Mouse (Mus musculus): ENCODE data around the gene Grik1. TPM values are rescaled to one million over a fixed set of nuclear protein-coding genes. Genes with fewer than 3 reads are reported as not detected.
A peak's percentile ranks its signal among the peaks of the same experiment; 100 is the strongest.

Gene Grik1
- polyA plus RNA-seq, 1 experiment from 2014 or later = 1.9 TPM

DNA sequence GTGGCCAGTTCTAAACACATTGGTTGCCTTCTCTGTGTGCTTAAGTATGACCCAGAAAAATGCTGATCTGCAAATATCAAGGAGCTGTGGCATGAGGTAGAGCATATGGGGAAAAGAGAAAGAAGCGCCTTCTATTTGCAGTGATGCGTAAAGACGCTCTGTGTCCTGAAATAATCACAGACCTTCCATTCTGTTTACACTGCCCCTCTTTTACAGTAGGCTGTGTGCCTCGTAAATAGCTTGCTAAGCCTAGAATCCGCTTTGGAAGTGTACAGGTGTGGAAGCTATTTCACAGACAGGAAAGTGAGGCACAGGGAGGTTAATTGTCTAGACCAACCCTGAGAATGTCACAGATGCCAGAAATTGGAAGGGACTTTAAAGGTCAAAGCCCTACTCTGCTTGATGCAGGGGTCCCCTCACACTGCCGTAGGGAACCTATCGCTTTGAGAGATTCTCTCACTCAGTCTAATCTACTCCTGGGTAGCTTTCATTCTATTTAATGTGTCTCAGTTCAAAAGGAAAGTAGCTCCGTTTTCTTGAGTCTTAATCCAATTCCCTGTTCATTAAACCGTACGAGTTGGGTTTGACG is 251.5 kb downstream of the Grik1 start:
- Histone ChIP-seq H3K9me3 (no peaks in the 10 kb centered on the region), H3K27ac (no peak overlapping the region), H3K27me3 (no peaks in the 10 kb centered on the region), H3K4me3 (no peak overlapping the region), H3K9ac (no peak overlapping the region), H3K36me3 (no peaks in the 10 kb centered on the region), H3K4me2 (replicated peaks) (no peak overlapping the region), H3K4me1 (peaks cover 11% of the 10 kb centered on the region)
- 44% methylated on average over 11 of the region's 11 CpGs for WGBS
- ATAC-seq (ENCODE audit: low FRiP score, low read depth) = no peak

GRCm38 (mm10) chr16:87988805-87989204 is 301.3 kb downstream of the Grik1 start:
- Histone ChIP-seq H3K36me3 (no peaks in the 10 kb centered on the region), H3K4me1 (no peaks in the 10 kb centered on the region), H3K4me3 (no peak overlapping the region), H3K9ac (no peak overlapping the region), H3K4me2 (replicated peaks) (no peak overlapping the region), H3K27ac (no peak overlapping the region), H3K9me3 (no peaks in the 10 kb centered on the region), H3K27me3 (no peaks in the 10 kb centered on the region)
- no peak for ATAC-seq (ENCODE audit: low FRiP score, low read depth)
- 66% methylated on average over 2 of the region's 2 CpGs for WGBS

- Histone ChIP-seq H3K9ac (no peak overlapping the region), H3K4me1 (no peaks in the 10 kb centered on the region), H3K4me2 (replicated peaks) (no peak overlapping the region), H3K27ac (no peak overlapping the region), H3K27me3 (no peaks in the 10 kb centered on the region), H3K36me3 (no peaks in the 10 kb centered on the region), H3K4me3 (no peak overlapping the region), H3K9me3 (no peaks in the 10 kb centered on the region)
- ATAC-seq (ENCODE audit: low FRiP score, low read depth) = no peak
Measured at GRCm38 (mm10) chr16:87984201-87984870, 305.7 kb downstream of the Grik1 start.

DNA sequence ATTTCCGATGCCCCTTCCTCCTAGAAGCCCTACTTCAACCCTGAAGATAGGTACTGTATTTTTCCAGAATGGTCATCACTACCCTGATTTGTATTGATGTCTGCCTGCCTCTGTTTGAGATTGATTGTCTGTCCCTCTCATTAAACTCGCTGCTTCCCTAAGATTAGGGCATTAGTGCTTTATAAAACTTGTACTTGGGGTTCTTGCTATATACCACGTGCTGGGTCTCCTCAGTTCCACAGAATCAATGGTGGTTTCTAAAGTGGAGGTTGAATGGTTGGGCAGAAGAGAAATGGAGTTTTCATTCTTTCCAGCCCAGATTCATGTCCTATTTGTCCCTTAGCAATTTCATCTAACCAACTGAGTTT is 316.0 kb downstream of the Grik1 start:
- H3K4me3 ChIP-seq = no peak overlapping the region
- no peaks in the 10 kb centered on the region for H3K9me3 ChIP-seq
- no peak overlapping the region for H3K9ac ChIP-seq
- H3K27ac ChIP-seq = no peak overlapping the region
- H3K27me3 ChIP-seq = no peaks in the 10 kb centered on the region
- no peak for ATAC-seq (ENCODE audit: low FRiP score, low read depth)
- H3K4me2 ChIP-seq (replicated peaks) = no peak overlapping the region
- no peaks in the 10 kb centered on the region for H3K36me3 ChIP-seq
- H3K4me1 ChIP-seq = no peaks in the 10 kb centered on the region
- 71% methylated on average over 3 of the region's 3 CpGs for WGBS

- H3K9me3 ChIP-seq = no peaks in the 10 kb centered on the region
- H3K36me3 ChIP-seq = no peaks in the 10 kb centered on the region
- H3K9ac ChIP-seq = no peak overlapping the region
- no peaks in the 10 kb centered on the region for H3K27me3 ChIP-seq
- H3K4me2 ChIP-seq (replicated peaks) = no peak overlapping the region
- H3K27ac ChIP-seq = no peak overlapping the region
- WGBS = 69% methylated on average over 2 of the region's 2 CpGs
- no peak overlapping the region for H3K4me3 ChIP-seq
- no peaks in the 10 kb centered on the region for H3K4me1 ChIP-seq
- ATAC-seq (ENCODE audit: low FRiP score, low read depth) = no peak
Measured at GRCm38 (mm10) chr16:87973394-87974075, 316.5 kb downstream of the Grik1 start.

DNA sequence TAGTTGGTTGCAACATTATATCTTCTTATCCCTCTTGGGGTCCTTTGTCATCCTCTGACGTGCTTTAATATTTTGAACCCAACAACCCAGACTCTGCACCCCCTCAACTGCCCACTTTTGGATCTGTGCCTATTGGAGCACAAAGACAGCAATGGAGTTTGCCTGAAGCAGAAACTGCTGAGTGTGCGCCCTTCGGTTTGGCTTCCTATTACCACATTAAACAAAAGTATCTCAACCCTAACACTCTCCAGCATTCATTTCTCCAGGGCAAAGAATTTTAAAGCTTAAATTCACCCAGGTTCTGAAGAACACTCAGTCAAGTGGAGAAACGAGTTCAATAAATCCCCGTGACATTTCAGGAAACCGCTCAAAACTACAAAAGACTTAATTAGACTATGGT is 318.2 kb downstream of the Grik1 start:
- Histone ChIP-seq H3K9me3 (no peaks in the 10 kb centered on the region), H3K4me2 (replicated peaks) (no peak overlapping the region), H3K9ac (no peak overlapping the region), H3K36me3 (no peaks in the 10 kb centered on the region), H3K27me3 (no peaks in the 10 kb centered on the region), H3K4me3 (no peak overlapping the region), H3K4me1 (no peaks in the 10 kb centered on the region), H3K27ac (no peak overlapping the region)
- 53% methylated on average over 6 of the region's 6 CpGs for WGBS
- no peak for ATAC-seq (ENCODE audit: low FRiP score, low read depth)

- 84% methylated on average over 3 of the region's 3 CpGs for WGBS
- H3K4me2 ChIP-seq (replicated peaks) = no peak overlapping the region
- no peak overlapping the region for H3K27ac ChIP-seq
- H3K9me3 ChIP-seq = no peaks in the 10 kb centered on the region
- H3K4me1 ChIP-seq = no peaks in the 10 kb centered on the region
- ATAC-seq (ENCODE audit: low FRiP score, low read depth) = no peak
- no peak overlapping the region for H3K4me3 ChIP-seq
- no peaks in the 10 kb centered on the region for H3K27me3 ChIP-seq
- no peaks in the 10 kb centered on the region for H3K36me3 ChIP-seq
- H3K9ac ChIP-seq = no peak overlapping the region
Measured at GRCm38 (mm10) chr16:87969936-87970335, 320.1 kb downstream of the Grik1 start.

- Histone ChIP-seq H3K27ac (no peak overlapping the region), H3K4me1 (peaks cover 18% of the 10 kb centered on the region; the same call in 1 of the 2 replicates), H3K9ac (no peak overlapping the region), H3K36me3 (no peaks in the 10 kb centered on the region), H3K9me3 (no peaks in the 10 kb centered on the region), H3K27me3 (no peaks in the 10 kb centered on the region), H3K4me3 (no peak overlapping the region), H3K4me2 (replicated peaks) (no peak overlapping the region)
- WGBS = 38% methylated on average over 6 of the region's 6 CpGs
- ATAC-seq (ENCODE audit: low FRiP score, low read depth) = peak; percentile 69
Measured at GRCm38 (mm10) chr16:87961419-87961818, 328.6 kb downstream of the Grik1 start.

DNA sequence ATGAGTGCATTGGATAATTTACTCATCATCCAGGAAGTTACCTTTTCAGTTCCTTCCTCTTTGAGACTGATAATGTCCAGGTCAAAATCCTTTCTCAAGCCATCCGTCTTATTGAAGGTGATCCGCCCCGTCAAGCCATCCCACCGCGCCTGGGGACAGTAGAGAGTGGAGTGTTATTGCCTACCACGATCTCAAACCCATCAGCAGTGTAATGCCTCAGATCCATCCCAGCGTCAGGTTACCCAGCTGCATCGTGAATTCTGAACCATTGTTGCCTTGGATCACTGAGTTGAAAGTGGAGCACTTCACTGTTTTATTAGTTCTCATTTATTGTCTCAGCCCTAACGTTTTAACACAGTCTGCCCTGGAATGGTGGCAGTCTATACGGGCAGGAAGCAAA is 332.6 kb downstream of the Grik1 start:
- Histone ChIP-seq H3K4me2 (replicated peaks) (no peak overlapping the region), H3K4me3 (no peak overlapping the region), H3K27me3 (no peaks in the 10 kb centered on the region), H3K27ac (no peak overlapping the region), H3K9ac (no peak overlapping the region), H3K4me1 (peaks cover 18% of the 10 kb centered on the region; the same call in 1 of the 2 replicates), H3K9me3 (no peaks in the 10 kb centered on the region), H3K36me3 (no peaks in the 10 kb centered on the region)
- 71% methylated on average over 10 of the region's 10 CpGs for WGBS
- no peak for ATAC-seq (ENCODE audit: low FRiP score, low read depth)

DNA sequence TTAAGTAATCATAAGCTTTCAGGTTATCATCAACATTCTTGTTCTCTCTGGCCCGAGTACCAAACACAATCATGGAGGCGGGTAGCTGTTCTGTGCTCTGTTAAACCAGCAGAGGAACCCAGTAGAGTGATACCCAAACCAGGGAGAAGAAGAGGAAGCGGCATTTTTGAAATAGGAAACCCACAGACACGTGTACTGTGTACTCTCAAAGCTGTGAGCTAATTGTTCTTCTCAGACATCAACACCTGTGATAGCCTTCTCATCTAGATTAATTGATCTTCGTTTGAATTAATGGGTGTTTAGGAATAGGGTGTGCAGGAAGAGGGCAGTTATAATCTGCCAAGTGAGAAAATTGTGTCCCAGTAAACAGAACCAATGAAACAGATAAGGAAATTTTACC is 333.9 kb downstream of the Grik1 start:
- WGBS = 74% methylated on average over 5 of the region's 5 CpGs
- H3K4me3 ChIP-seq = no peak overlapping the region
- H3K4me2 ChIP-seq (replicated peaks) = no peak overlapping the region
- H3K9ac ChIP-seq = no peak overlapping the region
- no peaks in the 10 kb centered on the region for H3K9me3 ChIP-seq
- no peaks in the 10 kb centered on the region for H3K27me3 ChIP-seq
- H3K27ac ChIP-seq = no peak overlapping the region
- no peaks in the 10 kb centered on the region for H3K36me3 ChIP-seq
- H3K4me1 ChIP-seq = peaks cover 12% of the 10 kb centered on the region; the same call in 1 of the 2 replicates
- ATAC-seq (ENCODE audit: low FRiP score, low read depth) = no peak

- 81% methylated on average over 9 of the region's 9 CpGs for WGBS
- H3K4me3 ChIP-seq = no peak overlapping the region
- no peak overlapping the region for H3K27ac ChIP-seq
- H3K27me3 ChIP-seq = no peaks in the 10 kb centered on the region
- H3K9ac ChIP-seq = no peak overlapping the region
- no peak overlapping the region for H3K4me2 ChIP-seq (replicated peaks)
- H3K36me3 ChIP-seq = no peaks in the 10 kb centered on the region
- ATAC-seq (ENCODE audit: low FRiP score, low read depth) = no peak
- no peaks in the 10 kb centered on the region for H3K9me3 ChIP-seq
- H3K4me1 ChIP-seq = peaks cover 10% of the 10 kb centered on the region; the same call in 1 of the 2 replicates
Measured at GRCm38 (mm10) chr16:87954715-87955441, 335.2 kb downstream of the Grik1 start.

DNA sequence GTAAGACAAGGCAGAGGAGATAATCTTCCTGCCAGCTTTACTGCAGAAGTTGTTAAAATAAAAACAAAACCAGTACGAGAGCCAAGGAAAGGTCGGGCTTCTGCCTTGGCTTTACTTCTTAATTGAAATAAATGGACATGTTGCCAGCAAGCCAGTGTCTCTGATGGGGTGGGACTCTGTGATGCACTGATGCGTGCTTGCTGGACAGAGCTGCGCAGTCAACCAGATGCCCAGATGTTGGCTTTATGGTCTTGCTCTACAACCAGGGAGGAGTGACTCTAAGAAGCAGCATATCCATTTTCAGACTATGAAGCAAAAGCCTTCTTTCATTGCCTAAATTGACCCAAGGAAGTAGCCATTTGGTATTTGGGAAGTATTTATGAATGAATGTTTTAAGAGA is 336.9 kb downstream of the Grik1 start:
- WGBS = 81% methylated on average over 4 of the region's 4 CpGs
- no peaks in the 10 kb centered on the region for H3K9me3 ChIP-seq
- no peak overlapping the region for H3K4me2 ChIP-seq (replicated peaks)
- no peaks in the 10 kb centered on the region for H3K27me3 ChIP-seq
- H3K4me1 ChIP-seq = no peaks in the 10 kb centered on the region
- no peaks in the 10 kb centered on the region for H3K36me3 ChIP-seq
- H3K4me3 ChIP-seq = no peak overlapping the region
- no peak overlapping the region for H3K9ac ChIP-seq
- no peak overlapping the region for H3K27ac ChIP-seq
- no peak for ATAC-seq (ENCODE audit: low FRiP score, low read depth)

Measured in limb, embryonic 13.5 days (tissue).